15 mouse cellular contexts compared by ENCODE assay signal in genomic region chr5:140887871-140888270, GRCm38 (mm10).
"Had no signal": no experiment of that assay in that cellular context is flagged by ENCODE, and none has a peak within 500 bp of the region (broad histone marks: within the 10 kb centered on the region; RNA-seq: fewer than 3 reads in every experiment).

No protein-coding gene starts in this region.

- DNase-seq: kidney, adult 11 months; kidney, adult 9 months; kidney, postnatal 25 days; layer of hippocampus, adult 9-11 months; layer of hippocampus, postnatal 36 days; liver; lung, adult 2 months; lung, postnatal 4 days; thymus, adult 2 months; thymus, postnatal 25 days had no signal

- H3K4me1 ChIP-seq: midbrain, embryonic 10.5 days had no signal

- H3K9me3 ChIP-seq: midbrain, embryonic 15.5 days had no signal

- H3K4me2 ChIP-seq: limb, embryonic 12.5 days; midbrain, embryonic 15.5 days had no signal

- H3K27me3 ChIP-seq: midbrain, embryonic 15.5 days had no signal

- H3K4me3 ChIP-seq: limb, embryonic 12.5 days; midbrain, embryonic 10.5 days; midbrain, embryonic 15.5 days had no signal

- H3K27ac ChIP-seq: limb, embryonic 12.5 days; liver, embryonic 14.5 days; midbrain, embryonic 10.5 days; midbrain, embryonic 15.5 days; stomach, postnatal 0 days had no signal

- H3K36me3 ChIP-seq: limb, embryonic 12.5 days; midbrain, embryonic 10.5 days; midbrain, embryonic 15.5 days had no signal

- H3K9ac ChIP-seq: limb, embryonic 12.5 days; liver, embryonic 14.5 days; midbrain, embryonic 15.5 days had no signal

- ATAC-seq: midbrain, embryonic 15.5 days had no signal
